In genomic region chr1:118296673-118297072, GRCm38 (mm10) we compare ENCODE assay signal across 26 mouse cellular contexts. TPM values are rescaled to one million over a fixed set of nuclear protein-coding genes. Genes with fewer than 3 reads are reported as not detected.
DNase-seq lines count a peak whose midpoint lies in the region; ATAC-seq and TF ChIP-seq lines count a peak whose summit lies in the region.
"Had no signal": no experiment of that assay in that cellular context is flagged by ENCODE, and none has a peak within 500 bp of the region (broad histone marks: within the 10 kb centered on the region; RNA-seq: fewer than 3 reads in every experiment).

No protein-coding gene starts in this region.

- TF ChIP-seq CTCF in heart, adult 2 months (IDR thresholded peaks at IDR 0.05): no peak

- no peak overlapping the region for H3K9ac ChIP-seq in heart, adult 2 months (ENCODE audit: low read depth, low read length)
- no peak overlapping the region for H3K9ac ChIP-seq in midbrain, embryonic 13.5 days (replicated peaks)
- H3K9ac ChIP-seq: embryonic facial prominence, embryonic 13.5 days; hindbrain, embryonic 12.5 days; limb, embryonic 15.5 days; liver, embryonic 13.5 days; lung, embryonic 14.5 days; midbrain, embryonic 12.5 days had no signal

- no peak overlapping the region for H3K4me3 ChIP-seq in heart, adult 2 months
- no peak overlapping the region for H3K4me3 ChIP-seq in limb, embryonic 10.5 days
- H3K4me3 ChIP-seq in midbrain, embryonic 13.5 days (replicated peaks): no peak overlapping the region
- H3K4me3 ChIP-seq: embryonic facial prominence, embryonic 13.5 days; hindbrain, embryonic 12.5 days; limb, embryonic 15.5 days; liver, embryonic 13.5 days; midbrain, embryonic 12.5 days had no signal

- intact Hi-C loops in heart, adult 2 months (cut with DNase I): no loop called here
- intact Hi-C loops in gastrocnemius, postnatal 36 days (cut with DNase I): no loop called here

- H3K9me3 ChIP-seq in limb, embryonic 10.5 days (replicated peaks): no peaks in the 10 kb centered on the region
- no peaks in the 10 kb centered on the region for H3K9me3 ChIP-seq in midbrain, embryonic 13.5 days
- H3K9me3 ChIP-seq: embryonic facial prominence, embryonic 13.5 days; G1E; hindbrain, embryonic 12.5 days; limb, embryonic 15.5 days; liver, embryonic 13.5 days; midbrain, embryonic 12.5 days had no signal

- WGBS in heart, adult 2 months: 71% methylated on average over 3 of the region's 3 CpGs
- 88% methylated on average over 3 of the region's 3 CpGs for WGBS in limb, embryonic 10.5 days
- 89% methylated on average over 3 of the region's 3 CpGs for WGBS in midbrain, embryonic 13.5 days

- no peak for TF ChIP-seq POLR2A in heart, adult 2 months (IDR thresholded peaks at IDR 0.05; ENCODE audit: insufficient read depth, low read depth, low read length)

- peak; percentile 64 for DNase-seq in heart, adult 11 months
- DNase-seq in heart, adult 2 months: no peak
- DNase-seq in limb, embryonic 10.5 days (ENCODE audit: low spot score): peak; percentile 19
- DNase-seq in lung, postnatal 10 days: peak; percentile 70
- no peak for DNase-seq in gastrocnemius, postnatal 36 days
- no peak for DNase-seq in thymus, postnatal 25 days
- DNase-seq: adrenal gland, postnatal 14 days; cerebellum, adult 18-20 months; cerebellum, postnatal 10 days; gastrocnemius, postnatal 10 days; kidney, adult 8-10 months; kidney, postnatal 4 days; left cerebral cortex, postnatal 4 days; liver, embryonic 13.5 days; lung, embryonic 14.5 days had no signal

- H3K79me2 ChIP-seq in heart, adult 2 months (replicated peaks; ENCODE audit: control insufficient read depth, insufficient read depth, low read length): no peaks in the 10 kb centered on the region

- H3K36me3 ChIP-seq in heart, adult 2 months (ENCODE audit: control insufficient read depth, insufficient read depth, low read length): peaks cover 6% of the 10 kb centered on the region
- H3K36me3 ChIP-seq in limb, embryonic 10.5 days: peaks cover 77% of the 10 kb centered on the region
- peaks cover 73% of the 10 kb centered on the region for H3K36me3 ChIP-seq in midbrain, embryonic 13.5 days

- H3K27me3 ChIP-seq in heart, adult 2 months (ENCODE audit: control insufficient read depth, insufficient read depth, low read length): no peaks in the 10 kb centered on the region
- no peaks in the 10 kb centered on the region for H3K27me3 ChIP-seq in limb, embryonic 10.5 days (ENCODE audit: low read depth, poor library complexity, severe bottlenecking)
- H3K27me3 ChIP-seq in midbrain, embryonic 13.5 days: no peaks in the 10 kb centered on the region
- H3K27me3 ChIP-seq: embryonic facial prominence, embryonic 13.5 days; hindbrain, embryonic 12.5 days; limb, embryonic 15.5 days; liver, embryonic 13.5 days; midbrain, embryonic 12.5 days; Patski had no signal

- H3K4me1 ChIP-seq in heart, adult 2 months (ENCODE audit: control insufficient read depth, insufficient read depth, low read length): no peaks in the 10 kb centered on the region
- no peaks in the 10 kb centered on the region for H3K4me1 ChIP-seq in limb, embryonic 10.5 days
- no peaks in the 10 kb centered on the region for H3K4me1 ChIP-seq in midbrain, embryonic 13.5 days (replicated peaks)
- H3K4me1 ChIP-seq: embryonic facial prominence, embryonic 13.5 days; hindbrain, embryonic 12.5 days; limb, embryonic 15.5 days; liver, embryonic 13.5 days; midbrain, embryonic 12.5 days had no signal

- no peak overlapping the region for H3K27ac ChIP-seq in heart, adult 2 months
- no peak overlapping the region for H3K27ac ChIP-seq in limb, embryonic 10.5 days
- H3K27ac ChIP-seq in midbrain, embryonic 13.5 days: no peak overlapping the region
- H3K27ac ChIP-seq: embryonic facial prominence, embryonic 13.5 days; hindbrain, embryonic 12.5 days; hindbrain, postnatal 0 days; kidney, postnatal 0 days; limb, embryonic 15.5 days; liver, embryonic 13.5 days; midbrain, embryonic 12.5 days had no signal

- ATAC-seq in midbrain, embryonic 13.5 days: no peak
- ATAC-seq: forebrain, embryonic 16.5 days; hindbrain, postnatal 0 days; intestine, embryonic 16.5 days; Patski had no signal

- TF ChIP-seq EP300 in heart, adult 2 months (IDR thresholded peaks at IDR 0.05; ENCODE audit: insufficient read depth, low read depth, low read length): no peak

- no peak overlapping the region for H3K4me2 ChIP-seq in midbrain, embryonic 13.5 days (replicated peaks)
- H3K4me2 ChIP-seq: embryonic facial prominence, embryonic 13.5 days; hindbrain, embryonic 12.5 days; limb, embryonic 15.5 days; liver, embryonic 13.5 days; lung, embryonic 14.5 days; midbrain, embryonic 12.5 days had no signal

RNA-seq across cellular contexts. Expression of gene Tsn, which starts 14.9 kb away (rescaled TPM):
- total RNA-seq in heart, adult 2 months (2021): 10 to 100 TPM; 63.0 to 66.6 TPM
- 30.9 and 46.3 TPM in 2 replicates for polyA plus RNA-seq in heart, adult 2 months (2012; rRNA removed)
- 334 and 339 TPM in 2 replicates for polyA plus RNA-seq in limb, embryonic 10.5 days (2016; fragmentation: Nextera tagmentation; extraction: Ambion mirVana)
- 10 to 100 TPM; 46.8 to 49.9 TPM for total RNA-seq in gastrocnemius, postnatal 36 days (2021)
- polyA plus RNA-seq in midbrain, embryonic 13.5 days (2015; fragmentation: Nextera tagmentation; extraction: Ambion mirVana): 441 and 488 TPM in 2 replicates

RNA-seq across cellular contexts. Expression of gene Nifk, which starts 25.0 kb away (rescaled TPM):
- 10 to 100 TPM; 14.2 to 15.2 TPM for total RNA-seq in heart, adult 2 months (2021)
- 5.4 and 12.2 TPM in 2 replicates for polyA plus RNA-seq in heart, adult 2 months (2012; rRNA removed)
- 99.5 and 114 TPM in 2 replicates for polyA plus RNA-seq in limb, embryonic 10.5 days (2016; fragmentation: Nextera tagmentation; extraction: Ambion mirVana)
- 10 to 100 TPM; 16.4 to 17.8 TPM for total RNA-seq in gastrocnemius, postnatal 36 days (2021)
- polyA plus RNA-seq in midbrain, embryonic 13.5 days (2015; fragmentation: Nextera tagmentation; extraction: Ambion mirVana): 70.4 and 75.6 TPM in 2 replicates

Comparison
In these comparisons a context has a peak if more than half of its experiments do, and no peak if none do; other contexts are left out.
1. DNase-seq: peak in heart, adult 11 months (single experiment), limb, embryonic 10.5 days (single experiment) and lung, postnatal 10 days (single experiment); none in heart, adult 2 months (0 of 2), gastrocnemius, postnatal 36 days (0 of 2) and thymus, postnatal 25 days (single experiment).